Mouse (Mus musculus): ENCODE measurements around the gene Gm18336. TPM values are rescaled to one million over a fixed set of nuclear protein-coding genes. Genes with fewer than 3 reads are reported as not detected.
"Not testable (repeated sequence)": the region's sequence is repeated elsewhere in the genome, so short reads cannot be mapped to it uniquely, and the experiment has no call there.

Gene Gm18336
- polyA plus RNA-seq (2012; rRNA removed) (not detected in 2 replicates), polyA plus RNA-seq (2014; fragmentation: Nextera tagmentation; extraction: Ambion mirVana) (not detected in 2 replicates)

- H3K4me2 ChIP-seq (replicated peaks; ENCODE audit: low read depth, low read length, severe bottlenecking); H3K9me3 ChIP-seq (ENCODE audit: control insufficient read depth, low read length); H3K36me3 ChIP-seq (ENCODE audit: control insufficient read depth, insufficient read depth, low read length); DNase-seq (ENCODE audit: low spot score); H3K27ac ChIP-seq (replicated peaks; ENCODE audit: low read depth, low read length); H3K9ac ChIP-seq (ENCODE audit: low read depth, low read length, severe bottlenecking); H3K27me3 ChIP-seq (ENCODE audit: control insufficient read depth, insufficient read depth, low read length); H3K4me1 ChIP-seq (ENCODE audit: control insufficient read depth, insufficient read depth, low read length); H3K4me3 ChIP-seq (replicated peaks; ENCODE audit: low read length); ATAC-seq (ENCODE audit: low FRiP score, low read depth): not testable (repeated sequence)
- 38% methylated on average over 1 of the region's 2 CpGs for WGBS
Measured at GRCm38 (mm10) chrX:73398636-73399035, at the start of gene Gm18336. Gene Gm18336, minus strand, starts transcription at chrX:73398736.

- Histone ChIP-seq H3K4me1 (ENCODE audit: control insufficient read depth, insufficient read depth, low read length) (no peaks in the 10 kb centered on the region), H3K27me3 (ENCODE audit: control insufficient read depth, insufficient read depth, low read length) (no peaks in the 10 kb centered on the region), H3K9ac (ENCODE audit: low read depth, low read length, severe bottlenecking) (no peak overlapping the region), H3K36me3 (ENCODE audit: control insufficient read depth, insufficient read depth, low read length) (0 out of 2 replicates have a peak, but pooled peaks cover 5% of the 10 kb centered on the region), H3K9me3 (ENCODE audit: control insufficient read depth, low read length) (no peaks in the 10 kb centered on the region), H3K27ac (replicated peaks; ENCODE audit: low read depth, low read length) (no peak overlapping the region), H3K4me2 (replicated peaks; ENCODE audit: low read depth, low read length, severe bottlenecking) (no peak overlapping the region), H3K4me3 (replicated peaks; ENCODE audit: low read length) (no peak overlapping the region)
- no peak for DNase-seq (ENCODE audit: low spot score)
- TF ChIP-seq POLR2A (IDR thresholded peaks at IDR 0.05; ENCODE audit: borderline replicate concordance, extremely low read depth, insufficient read depth, insufficient read length): no peak
- WGBS: 66% methylated on average over 2 of the region's 2 CpGs
- no peak for ATAC-seq (ENCODE audit: low FRiP score, low read depth)
Measured at GRCm38 (mm10) chrX:73441428-73441827, 42.9 kb upstream of the Gm18336 start.

- H3K4me1 ChIP-seq (ENCODE audit: control insufficient read depth, insufficient read depth, low read length): no peaks in the 10 kb centered on the region
- no peaks in the 10 kb centered on the region for H3K9me3 ChIP-seq (ENCODE audit: control insufficient read depth, low read length)
- no peak within 1 kb of the TSS for H3K4me3 ChIP-seq (replicated peaks; ENCODE audit: low read length)
- H3K27ac ChIP-seq (replicated peaks; ENCODE audit: low read depth, low read length): no peak within 1 kb of the TSS
- no peak within 1 kb of the TSS for H3K9ac ChIP-seq (ENCODE audit: low read depth, low read length, severe bottlenecking)
- H3K4me2 ChIP-seq (replicated peaks; ENCODE audit: low read depth, low read length, severe bottlenecking): no peak within 1 kb of the TSS
- no peak for DNase-seq (ENCODE audit: low spot score)
- 0 out of 2 replicates have a peak, but pooled peaks cover 5% of the 10 kb centered on the region for H3K36me3 ChIP-seq (ENCODE audit: control insufficient read depth, insufficient read depth, low read length)
- no peak for TF ChIP-seq POLR2A (IDR thresholded peaks at IDR 0.05; ENCODE audit: borderline replicate concordance, extremely low read depth, insufficient read depth, insufficient read length)
- ATAC-seq (ENCODE audit: low FRiP score, low read depth): no peak
- whole genome bisulfite sequencing: 78% methylated on average over 11 of the region's 11 CpGs
- no peaks in the 10 kb centered on the region for H3K27me3 ChIP-seq (ENCODE audit: control insufficient read depth, insufficient read depth, low read length)
Measured at GRCm38 (mm10) chrX:73435252-73435651, 36.7 kb upstream of the Gm18336 start, which contains the start of gene Trex2. Gene Trex2, minus strand, starts transcription at chrX:73435344.

- DNase-seq (ENCODE audit: low spot score) (no peak), ATAC-seq (ENCODE audit: low FRiP score, low read depth) (no peak)
- Histone ChIP-seq H3K27ac (replicated peaks; ENCODE audit: low read depth, low read length) (no peak overlapping the region), H3K9me3 (ENCODE audit: control insufficient read depth, low read length) (no peaks in the 10 kb centered on the region), H3K9ac (ENCODE audit: low read depth, low read length, severe bottlenecking) (no peak overlapping the region), H3K4me1 (ENCODE audit: control insufficient read depth, insufficient read depth, low read length) (no peaks in the 10 kb centered on the region), H3K27me3 (ENCODE audit: control insufficient read depth, insufficient read depth, low read length) (no peaks in the 10 kb centered on the region), H3K36me3 (ENCODE audit: control insufficient read depth, insufficient read depth, low read length) (0 out of 2 replicates have a peak, but pooled peaks cover 5% of the 10 kb centered on the region), H3K4me2 (replicated peaks; ENCODE audit: low read depth, low read length, severe bottlenecking) (no peak overlapping the region), H3K4me3 (replicated peaks; ENCODE audit: low read length) (no peak overlapping the region)
- WGBS: 70% methylated on average over 5 of the region's 5 CpGs
- TF ChIP-seq POLR2A (IDR thresholded peaks at IDR 0.05; ENCODE audit: borderline replicate concordance, extremely low read depth, insufficient read depth, insufficient read length): no peak
Measured at GRCm38 (mm10) chrX:73432850-73433249, 34.3 kb upstream of the Gm18336 start.

GRCm38 (mm10) chrX:73430036-73430435 lies 31.5 kb upstream of the Gm18336 start:
- Histone ChIP-seq H3K9me3 (ENCODE audit: control insufficient read depth, low read length) (no peaks in the 10 kb centered on the region), H3K27me3 (ENCODE audit: control insufficient read depth, insufficient read depth, low read length) (no peaks in the 10 kb centered on the region), H3K27ac (replicated peaks; ENCODE audit: low read depth, low read length) (no peak overlapping the region), H3K4me1 (ENCODE audit: control insufficient read depth, insufficient read depth, low read length) (no peaks in the 10 kb centered on the region), H3K4me2 (replicated peaks; ENCODE audit: low read depth, low read length, severe bottlenecking) (no peak overlapping the region), H3K4me3 (replicated peaks; ENCODE audit: low read length) (no peak overlapping the region), H3K36me3 (ENCODE audit: control insufficient read depth, insufficient read depth, low read length) (no peaks in the 10 kb centered on the region), H3K9ac (ENCODE audit: low read depth, low read length, severe bottlenecking) (no peak overlapping the region)
- TF ChIP-seq POLR2A (IDR thresholded peaks at IDR 0.05; ENCODE audit: borderline replicate concordance, extremely low read depth, insufficient read depth, insufficient read length): no peak
- no peak for DNase-seq (ENCODE audit: low spot score)
- 84% methylated on average over 2 of the region's 2 CpGs for WGBS
- no peak for ATAC-seq (ENCODE audit: low FRiP score, low read depth)

- H3K4me2 ChIP-seq (replicated peaks; ENCODE audit: low read depth, low read length, severe bottlenecking): no peak overlapping the region
- no peak for TF ChIP-seq POLR2A (IDR thresholded peaks at IDR 0.05; ENCODE audit: borderline replicate concordance, extremely low read depth, insufficient read depth, insufficient read length)
- ATAC-seq (ENCODE audit: low FRiP score, low read depth) (no peak), DNase-seq (ENCODE audit: low spot score) (no peak)
- H3K27me3 ChIP-seq (ENCODE audit: control insufficient read depth, insufficient read depth, low read length): no peaks in the 10 kb centered on the region
- no peak overlapping the region for H3K27ac ChIP-seq (replicated peaks; ENCODE audit: low read depth, low read length)
- H3K4me1 ChIP-seq (ENCODE audit: control insufficient read depth, insufficient read depth, low read length): no peaks in the 10 kb centered on the region
- H3K4me3 ChIP-seq (replicated peaks; ENCODE audit: low read length): no peak overlapping the region
- WGBS: 12% methylated on average over 1 of the region's 1 CpGs
- no peaks in the 10 kb centered on the region for H3K36me3 ChIP-seq (ENCODE audit: control insufficient read depth, insufficient read depth, low read length)
- H3K9me3 ChIP-seq (ENCODE audit: control insufficient read depth, low read length): no peaks in the 10 kb centered on the region
- H3K9ac ChIP-seq (ENCODE audit: low read depth, low read length, severe bottlenecking): no peak overlapping the region
Measured at GRCm38 (mm10) chrX:73412767-73413166, 14.2 kb upstream of the Gm18336 start.

All from limb, embryonic 14.5 days (tissue).